In the genomic region with DNA sequence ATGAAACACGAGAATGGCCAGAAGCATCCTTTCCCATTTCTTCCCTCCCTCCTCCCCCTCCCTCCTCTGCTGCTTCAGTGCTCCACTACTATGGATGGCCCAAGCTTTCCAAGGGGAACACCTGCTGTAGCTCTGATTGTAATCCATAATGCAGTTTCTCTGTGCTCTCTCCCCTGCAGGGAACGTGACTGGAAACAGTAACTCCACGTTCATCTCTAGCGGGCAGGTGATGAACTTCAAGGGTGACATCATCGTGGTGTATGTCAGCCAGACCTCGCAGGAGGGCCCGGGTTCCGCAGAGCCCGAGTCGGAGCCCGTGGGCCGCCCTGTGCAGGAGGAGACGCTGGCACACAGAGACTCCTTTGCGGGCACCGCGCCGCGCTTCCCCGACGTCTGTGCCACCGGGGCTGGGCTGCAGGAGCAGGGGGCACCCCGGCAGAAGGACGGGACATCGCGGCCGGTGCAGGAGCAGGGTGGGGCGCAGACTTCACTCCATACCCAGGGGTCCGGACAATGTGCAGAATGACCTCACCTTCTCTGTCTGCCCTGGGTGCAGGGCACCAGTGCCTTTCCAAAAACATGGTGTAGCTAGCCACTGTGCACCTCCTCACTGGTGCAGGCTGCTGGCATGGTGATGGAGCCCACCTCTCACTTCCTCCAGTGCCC, we compare ENCODE assay signal across 9 mouse cellular contexts.
DNase-seq lines count a peak whose midpoint lies in the region; ATAC-seq lines count a peak whose summit lies in the region.
"Had no signal": no experiment of that assay in that cellular context is flagged by ENCODE, and none has a peak within 500 bp of the region (broad histone marks: within the 10 kb centered on the region; RNA-seq: fewer than 3 reads in every experiment).

No protein-coding gene starts in this region.

- ATAC-seq in hindbrain, embryonic 16.5 days: peak; percentile 85
- peak; percentile 83 for ATAC-seq in neural tube, embryonic 12.5 days (ENCODE audit: low FRiP score, low read depth)
- no peak for ATAC-seq in monocyte, adult 5-6 weeks (replicated peaks; ENCODE audit: insufficient number of reproducible peaks, low FRiP score, low TSS enrichment, poor library complexity, severe bottlenecking)

- 6% methylated on average over 27 of the region's 28 CpGs for WGBS in hindbrain, embryonic 16.5 days
- whole genome bisulfite sequencing in neural tube, embryonic 12.5 days: 3% methylated on average over 28 of the region's 28 CpGs

- H3K9ac ChIP-seq in hindbrain, embryonic 16.5 days (ENCODE audit: low read depth, low read length): peak overlapping the region; percentile 17
- peak overlapping the region; percentile 52 for H3K9ac ChIP-seq in neural tube, embryonic 12.5 days

- no peak overlapping the region for H3K27ac ChIP-seq in hindbrain, embryonic 16.5 days (ENCODE audit: low read depth, low read length)
- no peak overlapping the region for H3K27ac ChIP-seq in neural tube, embryonic 12.5 days

- H3K27me3 ChIP-seq in hindbrain, embryonic 16.5 days (replicated peaks; ENCODE audit: control insufficient read depth, insufficient read depth, low read length): no peaks in the 10 kb centered on the region
- peaks cover 11% of the 10 kb centered on the region for H3K27me3 ChIP-seq in neural tube, embryonic 12.5 days (replicated peaks)
- H3K27me3 ChIP-seq: CH12.LX had no signal

- intact Hi-C loops in heart, postnatal 36 days (cut with DNase I): no loop called here
- intact Hi-C loops in gastrocnemius, postnatal 36 days (cut with DNase I): no loop called here

- peak overlapping the region; percentile 36 for H3K4me3 ChIP-seq in hindbrain, embryonic 16.5 days (ENCODE audit: low read length)
- H3K4me3 ChIP-seq in neural tube, embryonic 12.5 days: peak overlapping the region; percentile 23

- H3K4me1 ChIP-seq in hindbrain, embryonic 16.5 days (ENCODE audit: control insufficient read depth, insufficient read depth, low read depth, low read length): peaks cover 16% of the 10 kb centered on the region
- H3K4me1 ChIP-seq in neural tube, embryonic 12.5 days: peaks cover 11% of the 10 kb centered on the region

- peak overlapping the region; percentile 65 for H3K4me2 ChIP-seq in hindbrain, embryonic 16.5 days (ENCODE audit: low read length)
- H3K4me2 ChIP-seq in neural tube, embryonic 12.5 days (replicated peaks): peak overlapping the region; percentile 69

- peak; percentile 87 for DNase-seq in heart, adult 11 months
- DNase-seq in heart, postnatal 36 days: no peak
- peak; percentile 8 for DNase-seq in 3134 (ENCODE audit: extremely low read depth, insufficient read length, low spot score)
- peak; percentile 64 for DNase-seq in cerebellum, postnatal 36 days
- no peak for DNase-seq in gastrocnemius, postnatal 36 days

- H3K9me3 ChIP-seq in hindbrain, embryonic 16.5 days (ENCODE audit: control insufficient read depth, low read length): no peaks in the 10 kb centered on the region
- no peaks in the 10 kb centered on the region for H3K9me3 ChIP-seq in neural tube, embryonic 12.5 days

- no peaks in the 10 kb centered on the region for H3K36me3 ChIP-seq in hindbrain, embryonic 16.5 days (ENCODE audit: control insufficient read depth, insufficient read depth, low read length)
- no peaks in the 10 kb centered on the region for H3K36me3 ChIP-seq in neural tube, embryonic 12.5 days

Comparison
In these comparisons a context has a peak if more than half of its experiments do, and no peak if none do; other contexts are left out.
1. DNase-seq: peak in heart, adult 11 months (single experiment), 3134 (single experiment) and cerebellum, postnatal 36 days (2 of 2); none in heart, postnatal 36 days (0 of 2) and gastrocnemius, postnatal 36 days (0 of 2).